Mouse (Mus musculus) kidney, embryonic 16.5 days (tissue): ENCODE measurements around the gene Hdac9. TPM values are rescaled to one million over a fixed set of nuclear protein-coding genes. Genes with fewer than 3 reads are reported as not detected.
"Not testable (repeated sequence)": the region's sequence is repeated elsewhere in the genome, so short reads cannot be mapped to it uniquely, and the experiment has no call there.

Source experiments
- ATAC-seq: fragments of 200-750 bp; cut with Nextera tagmentation; 2 replicates; pipeline ENCODE4 v1.8.0; 2017; ENCODE audit warnings: moderate TSS enrichment; ENCODE audit not compliant: low FRiP score, low TSS enrichment
- H3K27ac ChIP-seq: fragments of 300-500 bp; sonication (generic); 2 replicates; pipeline ENCODE4 v1.5.1; 2014; ENCODE audit warnings: low read length
- H3K27me3 ChIP-seq: fragments of 300-500 bp; sonication (generic); 2 replicates; pipeline ENCODE4 v1.6.1; 2014; ENCODE audit warnings: low read length, control low read depth, mixed read lengths; ENCODE audit not compliant: insufficient read depth
- H3K36me3 ChIP-seq: fragments of 300-500 bp; sonication (generic); 2 replicates; pipeline ENCODE4 v1.6.1; 2014; ENCODE audit warnings: low read length, control low read depth, mixed read lengths; ENCODE audit not compliant: insufficient read depth
- H3K4me1 ChIP-seq: fragments of 300-500 bp; sonication (generic); 2 replicates; pipeline ENCODE4 v1.6.1; 2014; ENCODE audit warnings: low read length, control low read depth, mixed read lengths; ENCODE audit not compliant: insufficient read depth
- H3K4me2 ChIP-seq: fragments of 300-500 bp; sonication (generic); replicated peaks from 2 replicates; pipeline ENCODE4 v1.6.1; 2014; ENCODE audit warnings: low read depth, low read length
- H3K4me3 ChIP-seq: fragments of 300-500 bp; sonication (generic); 2 replicates; pipeline ENCODE4 v1.5.1; 2014; ENCODE audit warnings: mild to moderate bottlenecking, low read length
- H3K9ac ChIP-seq: fragments of 300-500 bp; sonication (generic); replicated peaks from 2 replicates; pipeline ENCODE4 v1.6.1; 2014; ENCODE audit warnings: low read length
- H3K9me3 ChIP-seq: fragments of 300-500 bp; sonication (generic); 2 replicates; pipeline ENCODE4 v1.6.1; 2016; ENCODE audit warnings: low read length, control low read depth
- WGBS: fragments of 180-500 bp; shearing (Covaris S2); extraction: QIAGEN DNeasy Blood & Tissue Kit; methylation state at CpG from one replicate; pipeline ENCODE4 v1.1.7; 2014; 5-methylcytosine and 5-hydroxymethylcytosine counted together
- polyA plus RNA-seq: library from polyadenylated mRNA; unstranded; fragments of >200 nt; fragmentation: Nextera tagmentation; extraction: Ambion mirVana; gene quantifications from 2 replicates; pipeline ENCODE4 v1.2.1, GENCODE M21; 2015

The Hdac9 gene
- polyA plus RNA-seq, 1 experiment from 2014 or later: 3.9 TPM

DNA sequence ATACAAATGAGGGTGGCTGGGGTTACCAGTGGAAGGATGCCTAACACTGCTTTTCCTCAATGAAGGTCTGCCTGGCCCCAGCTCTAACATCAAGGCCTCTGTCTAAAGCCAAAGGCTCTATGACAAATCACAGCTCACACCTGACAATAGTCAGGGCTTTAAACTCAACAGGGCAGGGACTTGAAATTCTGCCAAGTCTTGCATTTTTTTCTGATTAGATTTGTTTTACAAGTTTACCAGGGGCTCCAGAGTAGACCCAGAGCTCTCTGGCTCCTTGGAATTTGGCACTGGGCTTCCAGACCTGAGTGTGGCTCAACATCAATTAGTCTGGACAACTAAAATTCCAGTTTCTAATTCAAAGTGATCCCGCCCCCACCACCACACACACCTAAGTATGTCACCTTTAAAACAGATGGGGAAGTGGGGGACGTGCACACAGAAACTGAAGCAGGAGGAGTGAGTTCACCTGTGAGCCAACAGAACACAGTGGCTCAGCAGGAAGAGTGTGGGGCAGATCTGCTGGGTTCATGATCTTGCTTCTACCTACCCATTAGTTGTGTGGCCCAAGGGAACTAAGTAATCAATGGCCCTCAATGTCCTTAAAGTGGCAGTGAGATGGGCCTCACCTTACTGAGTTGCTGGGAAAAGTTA, 829.5 kb downstream of the Hdac9 start:
- no peaks in the 10 kb centered on the region for H3K36me3 ChIP-seq
- no peaks in the 10 kb centered on the region for H3K9me3 ChIP-seq
- no peak overlapping the region for H3K4me2 ChIP-seq
- no peaks in the 10 kb centered on the region for H3K27me3 ChIP-seq
- H3K4me3 ChIP-seq: no peak overlapping the region
- ATAC-seq: no peak
- no peaks in the 10 kb centered on the region for H3K4me1 ChIP-seq
- 80% methylated on average over 2 of the region's 2 CpGs for WGBS
- H3K9ac ChIP-seq: no peak overlapping the region
- no peak overlapping the region for H3K27ac ChIP-seq

- 87% methylated on average over 2 of the region's 2 CpGs for WGBS
- no peaks in the 10 kb centered on the region for H3K9me3 ChIP-seq
- no peak for ATAC-seq
Measured at GRCm38 (mm10) chr12:34076981-34077380, 839.9 kb downstream of the Hdac9 start.

GRCm38 (mm10) chr12:34075805-34076509, 840.9 kb downstream of the Hdac9 start:
- Histone ChIP-seq H3K27ac (no peak overlapping the region), H3K4me2 (no peak overlapping the region), H3K36me3 (no peaks in the 10 kb centered on the region), H3K4me1 (no peaks in the 10 kb centered on the region), H3K9me3 (no peaks in the 10 kb centered on the region), H3K9ac (no peak overlapping the region), H3K27me3 (no peaks in the 10 kb centered on the region), H3K4me3 (no peak overlapping the region)
- WGBS: 76% methylated on average over 9 of the region's 9 CpGs
- ATAC-seq: no peak

More at GRCm38 (mm10) chr12:34076981-34077380, 839.9 kb downstream of the Hdac9 start:
- no peak overlapping the region for H3K9ac ChIP-seq
- H3K36me3 ChIP-seq: no peaks in the 10 kb centered on the region
- H3K27ac ChIP-seq: no peak overlapping the region
- no peaks in the 10 kb centered on the region for H3K4me1 ChIP-seq
- H3K27me3 ChIP-seq: no peaks in the 10 kb centered on the region
- H3K4me2 ChIP-seq: no peak overlapping the region
- no peak overlapping the region for H3K4me3 ChIP-seq

DNA sequence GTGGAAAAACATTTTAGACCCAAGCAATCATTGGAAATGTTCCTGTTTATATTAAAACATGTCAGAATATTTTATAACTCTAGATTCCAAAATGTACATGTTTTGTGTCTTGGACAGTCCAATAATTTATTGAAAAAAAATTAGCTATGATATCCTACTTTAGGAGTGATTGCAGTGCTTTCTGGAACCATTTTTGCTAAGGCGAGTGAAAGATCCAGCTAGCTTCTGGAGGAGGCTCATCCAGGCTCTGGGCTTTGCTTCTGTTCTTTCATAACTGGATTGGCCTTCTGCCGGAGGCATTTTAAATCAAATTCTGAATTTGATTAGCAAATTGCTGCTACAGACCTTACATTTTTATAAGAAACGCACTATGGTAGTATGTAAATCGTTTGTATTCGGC, 864.4 kb downstream of the Hdac9 start:
- H3K27ac ChIP-seq: no peak overlapping the region
- H3K36me3 ChIP-seq: no peaks in the 10 kb centered on the region
- no peak for ATAC-seq
- no peak overlapping the region for H3K4me3 ChIP-seq
- no peak overlapping the region for H3K9ac ChIP-seq
- no peaks in the 10 kb centered on the region for H3K4me1 ChIP-seq
- 80% methylated on average over 5 of the region's 5 CpGs for WGBS
- no peaks in the 10 kb centered on the region for H3K27me3 ChIP-seq
- H3K9me3 ChIP-seq: no peaks in the 10 kb centered on the region
- no peak overlapping the region for H3K4me2 ChIP-seq

GRCm38 (mm10) chr12:34052036-34052435, 864.9 kb downstream of the Hdac9 start:
- H3K9me3 ChIP-seq: no peaks in the 10 kb centered on the region
- 57% methylated on average over 3 of the region's 3 CpGs for WGBS
- H3K27ac ChIP-seq: no peak overlapping the region
- no peaks in the 10 kb centered on the region for H3K27me3 ChIP-seq
- no peak overlapping the region for H3K4me3 ChIP-seq
- H3K4me2 ChIP-seq: no peak overlapping the region
- no peak overlapping the region for H3K9ac ChIP-seq
- no peaks in the 10 kb centered on the region for H3K36me3 ChIP-seq
- H3K4me1 ChIP-seq: no peaks in the 10 kb centered on the region
- ATAC-seq: no peak

- Histone ChIP-seq H3K4me3 (no peak overlapping the region), H3K4me1 (no peaks in the 10 kb centered on the region), H3K27me3 (no peaks in the 10 kb centered on the region), H3K9ac (no peak overlapping the region), H3K4me2 (no peak overlapping the region), H3K27ac (no peak overlapping the region), H3K36me3 (no peaks in the 10 kb centered on the region), H3K9me3 (no peaks in the 10 kb centered on the region)
- 56% methylated on average over 7 of the region's 7 CpGs for WGBS
- no peak for ATAC-seq
Measured at GRCm38 (mm10) chr12:34051112-34051511, 865.8 kb downstream of the Hdac9 start.

DNA sequence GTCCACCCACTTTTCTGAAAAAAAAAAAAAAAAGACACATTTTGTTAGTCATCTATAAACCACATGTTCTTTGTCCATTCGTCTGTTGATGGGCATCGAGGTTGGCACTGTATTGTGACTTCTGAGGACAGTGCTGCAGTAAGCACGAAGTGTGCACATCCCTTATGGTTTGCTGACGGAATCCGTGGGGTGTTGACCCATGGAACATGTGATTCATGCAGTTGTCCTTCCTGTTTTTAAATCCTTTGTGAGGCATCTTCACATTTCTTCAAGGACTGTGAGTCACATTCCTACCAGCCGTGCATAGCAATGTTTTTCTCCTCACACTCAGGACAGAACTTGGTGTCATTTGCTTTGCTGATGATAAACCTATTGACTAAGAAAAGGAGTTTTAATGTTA, 875.9 kb downstream of the Hdac9 start:
- WGBS: 84% methylated on average over 6 of the region's 6 CpGs
- no peaks in the 10 kb centered on the region for H3K27me3 ChIP-seq
- H3K9ac ChIP-seq: no peak overlapping the region
- H3K4me2 ChIP-seq: no peak overlapping the region
- no peaks in the 10 kb centered on the region for H3K36me3 ChIP-seq
- H3K9me3 ChIP-seq: no peaks in the 10 kb centered on the region
- ATAC-seq: no peak
- H3K4me3 ChIP-seq: no peak overlapping the region
- H3K27ac ChIP-seq: no peak overlapping the region
- H3K4me1 ChIP-seq: no peaks in the 10 kb centered on the region

- Histone ChIP-seq H3K9me3 (no peaks in the 10 kb centered on the region), H3K4me3 (no peak overlapping the region), H3K4me2 (no peak overlapping the region), H3K27me3 (no peaks in the 10 kb centered on the region), H3K9ac (no peak overlapping the region), H3K27ac (no peak overlapping the region), H3K4me1 (no peaks in the 10 kb centered on the region), H3K36me3 (no peaks in the 10 kb centered on the region)
- ATAC-seq: no peak
- 80% methylated on average over 7 of the region's 7 CpGs for WGBS
Measured at GRCm38 (mm10) chr12:34040061-34040460, 876.8 kb downstream of the Hdac9 start.

DNA sequence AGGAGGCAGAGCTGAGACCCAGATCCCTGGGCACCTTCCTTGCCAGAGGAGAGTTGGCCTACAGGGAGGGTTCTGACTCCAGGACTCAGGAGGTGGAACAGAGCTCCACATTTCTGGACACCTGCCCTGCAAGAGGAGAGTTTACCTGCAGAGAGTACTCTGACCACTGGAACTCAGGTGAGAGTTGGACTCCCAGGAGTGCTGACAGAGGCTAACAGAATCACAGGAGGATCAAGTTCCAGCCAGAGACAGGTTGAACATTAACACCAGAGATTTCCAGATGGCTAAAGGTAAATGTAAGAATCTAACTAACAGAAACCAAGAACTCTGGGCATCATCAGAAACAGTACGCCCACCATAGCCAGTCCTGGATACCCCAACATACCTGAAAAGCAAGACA, 907.1 kb downstream of the Hdac9 start:
- H3K27me3 ChIP-seq, ATAC-seq, H3K4me1 ChIP-seq, H3K4me2 ChIP-seq, H3K27ac ChIP-seq, H3K36me3 ChIP-seq, H3K9me3 ChIP-seq, H3K9ac ChIP-seq, H3K4me3 ChIP-seq: not testable (repeated sequence)
- WGBS: 93% methylated on average over 1 of the region's 1 CpGs
